Mouse (Mus musculus) embryonic stem cell, embryonic (primary cell): ENCODE data around the gene Scamp4.

Experiments
- CTCF ChIA-PET, 4 experiments: fragments of 300-600 bp in 2 of 4; fragments of 350-600 bp in 2 of 4; sonication (Branson Sonifier 250); formaldehyde crosslinking; loops; one replicate each; lab custom pipeline; 2022; ENCODE audit warnings: inconsistent platforms in 2 of 4; lab: Charles Lee
- POLR2A ChIA-PET, 4 experiments: fragments of 300-600 bp in 2 of 4; fragments of 350-600 bp in 2 of 4; sonication (Branson Sonifier 250); formaldehyde crosslinking; loops; one replicate each; lab custom pipeline; 2022; ENCODE audit warnings: antibody characterized with exemption in 4 of 4, inconsistent platforms in 1 of 4; lab: Charles Lee

Scamp4 gene

GRCm38 (mm10) chr10:80661149-80661548 is 58.5 kb downstream of the Scamp4 start:
- ChIA-PET CTCF (interaction anchor here (0.6 to 5.3 kb wide), 79 partner anchors 8 to 628 kb away, joined by 3 to 74 read pairs (median 5); partner anchors contain the start of genes Abhd17a (in 2 of the 4), Atp8b3 (in 2 of the 4), Csnk1g2 (in 2 of the 4) and Mknk2 (in 2 of the 4)), POLR2A (interaction anchor here (0.6 to 33.3 kb wide), 46 partner anchors 11 to 493 kb away, joined by 3 to 944 read pairs (median 4); partner anchors contain the start of genes Adat3 (in 2 of the 4), Csnk1g2 (in 2 of the 4), Gadd45b (in 2 of the 4) and Klf16 (in 2 of the 4))

GRCm38 (mm10) chr10:80663485-80664196 is 61.0 kb downstream of the Scamp4 start:
- ChIA-PET POLR2A (interaction anchor here in 3 of 4 experiments (0.8 to 33.3 kb wide), 14 partner anchors 8 to 295 kb away, joined by 3 to 944 read pairs (median 10); partner anchors contain the start of genes Csnk1g2 (in 2 of the 3), Mknk2 (in 2 of the 3), Abhd17a (in 1 of the 3) and Btbd2 (in 1 of the 3)), CTCF (no interaction called here)

GRCm38 (mm10) chr10:80664197-80665015 is 61.7 kb downstream of the Scamp4 start:
- ChIA-PET CTCF (interaction anchor here in 3 of 4 experiments (0.6 to 1.3 kb wide), 13 partner anchors 10 to 291 kb away, joined by 3 to 9 read pairs (median 4); partner anchors contain the start of genes Atp8b3 (in 1 of the 3) and Rexo1 (in 1 of the 3)), POLR2A (interaction anchor here (0.6 to 33.3 kb wide), 30 partner anchors 7 to 746 kb away, joined by 3 to 944 read pairs (median 4); partner anchors contain the start of genes Abhd17a (in 2 of the 4), Csnk1g2 (in 2 of the 4), Mknk2 (in 2 of the 4) and Rexo1 (in 2 of the 4))

- POLR2A ChIA-PET: interaction anchor here (0.6 to 33.3 kb wide), 29 partner anchors 7 to 746 kb away, joined by 3 to 944 read pairs (median 4); partner anchors contain the start of genes Abhd17a (in 2 of the 4), Csnk1g2 (in 2 of the 4), Mknk2 (in 2 of the 4) and Rexo1 (in 2 of the 4)
- CTCF ChIA-PET: interaction anchor here in 3 of 4 experiments (0.6 to 1.3 kb wide), 13 partner anchors 11 to 290 kb away, joined by 3 to 9 read pairs (median 4); partner anchors contain the start of genes Atp8b3 (in 1 of the 3) and Rexo1 (in 1 of the 3)
Observed at GRCm38 (mm10) chr10:80665016-80665380, 62.3 kb downstream of the Scamp4 start.
